Mouse (Mus musculus): ENCODE measurements at regions not wholly inside any gene's neighbourhood (a gene's known extent, or its start where the extent isn't known, plus 50 kb on each side); places are given as distances from the start of the nearest gene placed in this dataset.

DNA sequence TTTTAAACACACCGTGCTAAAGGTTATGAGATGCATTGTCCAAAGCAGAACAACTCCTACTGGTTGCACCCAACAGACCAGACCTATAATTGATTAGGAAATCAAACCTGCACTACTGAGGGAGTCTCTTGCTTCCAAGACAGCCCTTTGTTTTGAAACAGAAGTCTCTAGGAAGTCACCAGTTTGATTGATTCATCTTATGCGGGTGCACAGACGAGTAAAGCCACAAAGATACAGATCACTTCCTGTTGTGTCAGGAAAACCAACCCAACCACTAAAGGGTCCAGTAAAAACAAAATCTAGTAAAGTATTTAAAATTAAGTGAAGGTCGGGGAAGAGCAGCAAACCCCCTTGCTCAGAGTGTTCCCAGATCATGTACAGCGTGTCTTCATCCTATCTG, 58.3 kb upstream of the N6amt1 start:
- TF ChIP-seq POLR2A (IDR thresholded peaks at IDR 0.05; ENCODE audit: extremely low read depth, insufficient read depth, low read length), result no peak
- TF ChIP-seq CTCF (IDR thresholded peaks at IDR 0.05; ENCODE audit: low read depth, low read length), result no peak

Measured in liver, adult 2 months (tissue).